Mouse (Mus musculus) Muller cell, postnatal 12 days (primary cell): ENCODE data around the gene Grb7.

Experiments used
- DNase-seq: peaks from one replicate; pipeline ENCODE4 v3.0.0-alpha.2; 2015; ENCODE audit errors: inconsistent ontology term

Grb7 gene

DNA sequence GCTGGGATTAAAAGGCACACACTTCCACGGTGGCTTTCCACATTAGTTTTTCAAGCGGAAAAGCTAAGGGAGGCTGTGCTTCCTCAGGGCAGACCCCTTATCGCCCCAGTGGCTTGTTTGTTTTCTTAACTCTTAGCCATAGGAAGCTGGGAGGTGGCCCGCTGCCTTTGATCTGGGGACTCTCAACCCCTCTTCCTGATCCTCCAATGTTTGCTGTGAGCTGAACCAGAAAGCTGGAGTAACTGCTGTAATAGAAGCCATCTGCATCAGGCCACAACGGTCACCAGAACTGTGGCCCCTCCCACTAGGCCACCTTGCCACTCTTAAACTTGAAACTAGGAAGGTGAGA lies at the start of gene Grb7:
Gene Grb7, plus strand, starts transcription at position 182 of the 349 bp plus-strand sequence.
- DNase-seq: no peak

GRCm38 (mm10) chr11:98397946-98398345 lies 48.2 kb upstream of the Grb7 start:
- DNase-seq: no peak

- peak; percentile 94 for DNase-seq
Observed at GRCm38 (mm10) chr11:98400161-98400726, 46.0 kb upstream of the Grb7 start, which contains the start of gene Pgap3. Pgap3 (minus strand) TSS chr11:98400490.

DNA sequence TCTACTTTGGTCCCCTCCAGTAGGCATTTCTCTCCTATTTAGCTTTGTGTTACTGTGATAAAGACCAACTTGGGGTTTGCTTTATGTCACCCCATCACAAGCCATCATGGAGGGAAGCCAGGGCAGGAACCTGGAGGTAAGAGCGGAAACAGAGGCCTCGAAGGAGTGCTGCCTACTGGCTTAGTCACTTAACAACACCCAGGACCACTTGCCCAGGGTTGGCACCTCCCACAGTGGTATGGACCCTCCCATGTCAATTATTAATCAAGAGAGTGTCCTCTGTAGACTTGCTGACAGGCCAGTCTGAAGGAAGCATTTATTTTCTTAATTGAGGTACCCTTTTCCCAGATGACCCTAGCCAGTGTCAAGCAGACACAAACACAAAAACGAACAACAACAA lies 45.4 kb upstream of the Grb7 start:
- no peak for DNase-seq

- no peak for DNase-seq
Observed at GRCm38 (mm10) chr11:98406621-98407020, 39.6 kb upstream of the Grb7 start.

DNA sequence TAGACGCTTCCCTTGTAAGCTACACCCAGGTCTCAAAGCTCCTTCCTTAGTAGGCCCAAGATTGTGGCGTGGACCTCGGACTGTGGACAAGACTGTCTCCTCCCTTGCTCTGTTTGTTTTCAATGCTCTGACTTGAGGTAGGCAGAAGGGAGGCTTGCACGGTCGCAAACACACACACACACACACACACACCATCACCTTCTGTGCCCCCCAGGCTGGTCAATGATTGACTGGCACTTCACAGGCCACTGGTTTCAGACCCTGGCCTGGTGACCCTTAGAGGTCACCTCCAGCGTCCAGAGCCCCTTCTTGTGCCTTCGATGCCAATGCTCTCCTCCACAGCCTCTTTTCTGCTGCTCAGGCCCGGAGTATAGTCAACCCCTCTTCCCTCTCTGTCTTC lies 37.3 kb upstream of the Grb7 start:
- DNase-seq: no peak

DNA sequence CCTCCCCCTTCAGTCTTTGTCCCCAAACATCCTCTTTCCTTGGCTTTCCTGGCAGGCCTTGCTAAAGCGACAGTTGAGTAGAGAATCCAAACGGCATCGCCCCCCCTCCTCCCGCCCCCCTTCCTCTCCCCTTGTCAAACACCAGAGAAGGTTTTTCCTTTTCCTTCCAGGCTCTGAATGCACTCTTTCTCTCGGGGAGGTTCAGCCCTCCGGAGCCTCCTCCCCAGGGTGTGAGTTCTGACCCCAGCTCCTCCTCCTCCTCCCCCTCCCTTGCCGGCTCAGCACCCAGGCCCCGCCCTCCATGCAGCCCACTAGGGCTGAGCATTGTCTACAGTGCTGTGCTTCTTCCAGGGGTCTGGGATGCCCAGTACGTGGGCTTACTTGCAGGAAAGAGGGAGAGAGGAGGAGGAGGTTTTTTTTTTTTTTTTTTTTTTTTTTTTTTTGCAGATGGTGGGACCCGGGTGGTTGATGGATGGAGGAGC lies 36.8 kb upstream of the Grb7 start:
- DNase-seq: no peak

DNA sequence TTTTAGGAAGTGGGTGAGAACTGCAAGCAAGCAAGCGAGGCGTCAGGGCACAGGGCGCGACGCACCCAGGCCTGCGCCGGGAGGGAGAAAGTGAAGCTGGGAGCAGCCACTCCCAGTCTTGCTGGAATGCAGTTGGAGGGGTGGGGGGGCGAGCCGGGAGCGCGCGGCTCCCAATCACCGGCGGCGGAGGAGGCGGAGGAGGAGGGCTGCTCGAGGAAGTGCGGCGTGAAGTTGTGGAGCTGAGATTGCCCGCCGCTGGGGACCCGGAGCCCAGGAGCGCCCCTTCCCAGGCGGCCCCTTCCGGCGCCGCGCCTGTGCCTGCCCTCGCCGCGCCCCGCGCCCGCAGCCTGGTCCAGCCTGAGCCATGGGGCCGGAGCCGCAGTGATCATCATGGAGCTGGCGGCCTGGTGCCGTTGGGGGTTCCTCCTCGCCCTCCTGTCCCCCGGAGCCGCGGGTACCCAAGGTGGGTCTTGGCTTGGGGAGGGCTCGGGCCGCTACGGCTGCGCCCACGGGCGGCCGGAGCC lies 33.9 kb upstream of the Grb7 start, which contains the start of gene Erbb2:
Gene Erbb2, plus strand, starts transcription at position 198 of the 524 bp plus-strand sequence.
- DNase-seq: peak; percentile 95

GRCm38 (mm10) chr11:98412797-98413301 lies 33.3 kb upstream of the Grb7 start:
- DNase-seq: peak; percentile 49

GRCm38 (mm10) chr11:98413731-98414130 lies 32.5 kb upstream of the Grb7 start:
- DNase-seq: peak; percentile 59

DNA sequence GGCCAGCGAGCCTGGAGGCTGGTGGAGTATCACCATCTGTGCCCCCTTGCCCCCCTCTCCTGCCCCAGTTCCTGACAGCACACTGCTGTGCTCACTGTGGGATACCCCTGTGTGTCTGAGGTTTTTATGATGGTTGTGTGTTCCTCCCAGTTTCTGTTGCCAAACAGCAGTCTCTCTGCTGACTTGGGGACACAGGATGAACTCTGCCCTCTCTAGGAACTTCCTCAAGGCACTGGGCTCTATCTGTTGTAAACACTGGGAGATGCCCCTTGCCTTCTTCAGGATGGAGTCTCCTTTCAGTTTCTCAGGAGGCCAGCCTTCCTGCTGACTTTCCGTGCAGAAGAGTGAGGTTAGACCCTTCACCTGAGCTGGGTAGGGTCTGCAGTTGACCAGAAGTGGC lies 32.0 kb upstream of the Grb7 start:
- DNase-seq: no peak

DNA sequence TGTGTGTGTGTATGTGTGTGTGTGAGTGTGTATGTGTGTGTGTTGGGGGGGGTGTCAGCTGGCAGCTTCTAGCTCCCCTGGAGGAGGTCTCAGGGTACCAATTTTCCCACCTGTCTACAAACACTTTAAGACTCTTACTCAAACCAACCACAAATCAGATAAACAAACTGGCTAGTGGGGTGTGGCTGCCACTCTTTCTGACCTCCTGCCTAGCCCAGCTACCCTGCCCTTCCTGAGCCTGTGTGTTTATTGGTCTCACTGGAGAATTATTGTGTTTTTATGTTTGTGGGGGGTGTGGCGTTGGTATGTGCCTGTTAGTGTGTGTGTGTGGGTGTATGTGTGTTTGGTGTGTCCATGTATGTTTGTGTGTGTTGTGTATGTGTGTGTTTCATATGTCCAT lies 29.1 kb upstream of the Grb7 start:
- no peak for DNase-seq

- no peak for DNase-seq
Observed at GRCm38 (mm10) chr11:98418273-98418672, 27.9 kb upstream of the Grb7 start.

GRCm38 (mm10) chr11:98418939-98419547 lies 27.2 kb upstream of the Grb7 start:
- no peak for DNase-seq

DNA sequence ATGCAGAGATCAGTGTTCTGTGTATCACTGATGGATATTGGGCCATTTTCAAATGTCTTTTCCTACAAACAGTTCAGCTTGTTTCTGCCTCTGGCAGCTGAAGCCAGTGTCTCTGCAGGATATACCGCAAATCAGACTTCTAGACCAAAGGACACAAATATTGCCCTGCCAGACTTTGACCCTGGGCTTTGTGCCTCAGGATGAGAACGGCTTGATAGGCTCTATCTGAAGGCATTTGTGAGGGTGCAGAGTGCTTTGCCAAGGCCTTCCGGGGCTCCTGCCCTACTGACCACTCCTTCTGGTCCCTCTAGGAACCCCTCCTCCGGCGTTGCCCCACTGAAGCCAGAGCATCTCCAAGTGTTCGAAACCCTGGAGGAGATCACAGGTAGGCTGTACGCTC lies 19.6 kb upstream of the Grb7 start:
- no peak for DNase-seq

DNA sequence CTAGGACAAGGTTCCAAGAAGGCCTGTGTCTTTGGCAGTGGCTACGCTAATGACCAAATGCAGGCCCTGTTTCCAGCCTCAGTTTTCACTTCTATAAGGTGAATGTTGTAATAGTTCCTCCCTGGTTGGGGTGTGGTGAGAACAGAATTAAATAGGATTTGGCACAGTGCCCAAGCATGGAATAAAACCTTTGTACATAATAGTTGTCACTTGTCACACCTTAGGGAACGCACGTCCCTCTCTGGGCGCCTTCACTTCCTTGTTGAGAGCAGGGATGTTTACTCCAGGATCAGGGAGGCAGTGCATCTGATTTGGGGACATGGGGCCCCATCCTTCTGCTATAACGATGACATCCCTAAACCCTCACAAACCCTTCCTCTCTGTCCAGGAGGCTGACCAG lies 17.8 kb upstream of the Grb7 start:
- DNase-seq: no peak

DNA sequence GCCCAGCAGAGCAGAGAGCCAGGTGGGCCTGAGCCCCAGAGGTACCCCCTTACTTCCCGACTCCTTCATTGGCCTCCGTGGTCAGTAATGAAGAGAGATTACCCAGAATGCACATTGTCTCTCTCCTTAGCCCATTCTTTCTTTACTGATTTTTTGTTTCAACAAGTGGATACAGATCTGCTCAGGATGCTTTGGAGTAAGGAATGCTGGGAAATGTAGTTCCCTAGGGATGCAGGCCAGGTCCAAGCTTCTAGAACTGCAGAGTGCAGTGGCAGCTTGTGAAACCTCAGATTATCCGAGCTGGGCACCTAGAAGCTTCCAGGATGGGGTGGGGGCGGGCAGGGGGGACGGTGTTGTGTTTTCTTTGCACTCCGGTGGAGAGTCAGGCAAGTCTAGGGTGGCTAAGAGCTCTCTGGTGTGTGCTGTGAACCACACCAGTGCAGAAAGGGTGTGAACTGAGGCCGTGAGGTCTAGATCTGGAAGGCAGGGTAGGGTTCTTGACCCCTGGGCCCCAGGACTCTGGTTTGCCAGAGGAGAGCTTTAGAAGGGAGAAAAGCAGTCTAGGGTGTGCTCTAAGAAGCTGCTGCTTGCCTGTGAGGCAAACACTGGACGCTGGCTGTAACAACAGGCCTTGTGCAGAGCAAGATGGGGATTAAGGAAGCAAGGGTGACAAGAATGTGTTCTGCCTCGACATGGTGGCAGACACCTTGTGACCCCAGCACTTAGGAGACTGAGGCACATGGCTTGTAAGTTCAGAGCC lies 14.3 kb upstream of the Grb7 start:
- DNase-seq: no peak

DNA sequence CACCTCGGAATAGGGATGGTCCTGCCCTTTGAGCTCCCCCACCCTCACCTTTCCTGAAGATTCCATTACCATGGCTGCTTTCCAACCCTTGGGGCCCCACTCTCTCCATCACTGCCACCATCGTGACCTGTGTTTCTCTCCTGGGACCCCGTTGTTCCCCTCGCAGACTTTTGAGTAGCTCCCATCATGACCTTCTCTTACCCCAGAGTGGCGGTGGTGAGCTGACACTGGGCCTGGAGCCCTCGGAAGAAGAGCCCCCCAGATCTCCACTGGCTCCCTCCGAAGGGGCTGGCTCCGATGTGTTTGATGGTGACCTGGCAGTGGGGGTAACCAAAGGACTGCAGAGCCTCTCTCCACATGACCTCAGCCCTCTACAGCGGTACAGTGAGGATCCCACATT lies 10.5 kb upstream of the Grb7 start:
- no peak for DNase-seq

- DNase-seq: no peak
Observed at GRCm38 (mm10) chr11:98437441-98437840, 8.8 kb upstream of the Grb7 start.

- peak; percentile 94 for DNase-seq
Observed at GRCm38 (mm10) chr11:98438331-98439158, 7.6 kb upstream of the Grb7 start, which contains the start of gene Mien1. Mien1 (minus strand) TSS chr11:98438991.

DNA sequence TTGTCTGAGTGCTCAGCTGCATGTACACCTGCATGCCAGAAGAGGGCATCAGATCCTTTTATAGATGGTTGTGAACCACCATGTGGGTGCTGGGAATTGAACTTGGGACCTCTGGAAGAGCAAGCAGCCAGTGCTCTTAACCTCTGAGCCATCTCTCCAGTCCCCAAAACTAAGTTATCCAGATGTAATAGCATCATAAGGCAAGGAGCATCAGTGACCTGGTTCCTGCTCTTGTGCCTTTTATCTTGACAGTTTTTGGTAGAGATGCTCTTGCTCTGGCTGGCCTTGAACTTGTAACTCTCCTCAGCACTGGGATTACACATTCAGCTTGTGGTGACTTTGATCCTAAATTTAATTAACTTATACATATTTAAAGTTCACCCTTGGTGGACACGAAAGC lies 2.5 kb upstream of the Grb7 start:
- no peak for DNase-seq

- DNase-seq: no peak
Observed at GRCm38 (mm10) chr11:98445238-98445637, 956 bp upstream of the Grb7 start.
